Mouse (Mus musculus) midbrain, embryonic 12.5 days (tissue): Measurements from ENCODE around the gene Arhgef17. TPM values are rescaled to one million over a fixed set of nuclear protein-coding genes. Genes with fewer than 3 reads are reported as not detected.

Experiments used
- microRNA-seq: library from miRNA; unstranded; fragments of <30 nt; microRNA quantifications from one replicate; pipeline ENCODE4, GENCODE M21; 2017
- polyA plus RNA-seq: library from polyadenylated mRNA; unstranded; fragments of >200 nt; fragmentation: Nextera tagmentation; extraction: Ambion mirVana; gene quantifications from 2 replicates; pipeline ENCODE4 v1.2.1, GENCODE M21; 2016

The Arhgef17 gene
- polyA plus RNA-seq, 1 experiment from 2014 or later: 7.1 TPM

Small RNA genes within 50 kb of the gene (microRNA-seq; reads per million reads assigned to microRNA genes)
- 117 reads per million, percentile 54 among the genes with 10 or more reads in this experiment for gene Mir3102

Other genes with a start within 250 kb of the Arhgef17 start
- gene Fam168a, start 225.5 kb downstream of the Arhgef17 start, polyA plus RNA-seq: 52.6 and 59.0 TPM in 2 replicates
- 2.3 and 2.4 TPM in 2 replicates for gene Relt, start 68.7 kb downstream of the Arhgef17 start, polyA plus RNA-seq
- gene P2ry6, start 42.5 kb upstream of the Arhgef17 start, polyA plus RNA-seq: 2.2 and 3.0 TPM in 2 replicates
- 0.32 TPM in 1 of 2 replicates, not detected in the other for gene P2ry2, start 80.8 kb upstream of the Arhgef17 start, polyA plus RNA-seq
- gene Fchsd2, start 160.8 kb upstream of the Arhgef17 start, polyA plus RNA-seq: 37.6 and 39.3 TPM in 2 replicates